7 mouse cellular contexts compared by ENCODE assay signal in the genomic region with DNA sequence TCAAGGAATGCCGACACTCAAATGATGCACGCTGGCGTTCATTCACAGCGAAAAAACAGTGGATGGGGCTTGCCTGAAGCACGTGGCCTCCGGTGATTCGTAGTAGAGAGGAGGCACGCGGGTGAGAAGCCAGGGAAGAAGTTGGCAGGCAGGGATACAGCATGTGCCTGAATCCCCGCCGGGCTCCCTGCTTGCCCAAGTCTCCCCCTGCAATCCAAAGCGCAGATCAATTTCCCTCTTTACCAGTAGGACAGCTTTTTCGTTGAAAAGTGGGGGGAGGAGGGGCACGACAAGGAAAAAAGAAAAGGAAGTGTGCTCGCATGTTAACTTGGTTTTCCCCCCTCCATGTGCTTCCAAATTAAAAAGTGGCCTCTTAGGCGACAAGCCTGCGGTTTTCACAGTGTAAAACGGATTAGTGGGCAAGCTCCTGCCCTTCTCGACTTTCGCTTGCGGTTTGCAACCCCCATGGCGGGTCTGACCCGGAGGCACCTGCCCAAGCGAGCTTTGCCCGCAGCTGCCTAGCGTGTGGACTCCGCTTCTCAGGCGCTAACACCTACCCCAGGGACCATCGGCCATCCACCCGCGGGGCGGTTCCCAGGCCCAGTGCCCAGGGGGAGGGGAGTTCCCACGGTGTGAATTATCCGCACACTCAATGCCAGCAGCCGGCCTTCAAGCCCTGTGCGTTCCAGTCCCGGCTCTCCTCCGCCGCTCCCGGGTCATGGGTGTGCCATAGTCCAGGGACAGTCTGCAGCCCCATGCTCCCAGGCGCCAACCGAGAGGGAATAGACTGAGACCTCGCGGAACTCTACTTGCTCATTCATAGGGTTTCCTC. TPM values are rescaled to one million over a fixed set of nuclear protein-coding genes. Genes with fewer than 3 reads are reported as not detected.
DNase-seq lines count a peak whose midpoint lies in the region; ATAC-seq and TF ChIP-seq lines count a peak whose summit lies in the region.

No protein-coding gene starts in this region.

- ATAC-seq in forebrain, embryonic 15.5 days (replicated peaks) = peak; percentile 17
- peak; percentile 9 to 43; a peak in 3 of 4 replicates for ATAC-seq in hematopoietic stem cell, adult 5-6 weeks (replicated peaks in 1 of 2; ENCODE audit: insufficient read depth in 1 of 2, low FRiP score in 2 of 2, low TSS enrichment in 1 of 2, low read depth in 1 of 2, poor library complexity in 2 of 2, severe bottlenecking in 2 of 2)
- no peak for ATAC-seq in limb, embryonic 13.5 days (ENCODE audit: low FRiP score, low read depth)
- peak; percentile 19; the same call in 1 of the 2 replicates for ATAC-seq in midbrain, embryonic 14.5 days (ENCODE audit: low FRiP score, low TSS enrichment)
- 0 out of 2 replicates have a peak, but pooled peaks have one; percentile 9 for ATAC-seq in stomach, embryonic 16.5 days (ENCODE audit: insufficient read depth, low FRiP score)

- peak overlapping the region; percentile 78 for H3K4me3 ChIP-seq in forebrain, embryonic 15.5 days
- peak overlapping the region; percentile 67 for H3K4me3 ChIP-seq in limb, embryonic 13.5 days
- H3K4me3 ChIP-seq in midbrain, embryonic 14.5 days (replicated peaks; ENCODE audit: low read depth, low read length) = peak overlapping the region; percentile 61
- peak overlapping the region; percentile 73 for H3K4me3 ChIP-seq in stomach, embryonic 16.5 days (replicated peaks; ENCODE audit: low read length)

- H3K36me3 ChIP-seq in forebrain, embryonic 15.5 days = no peaks in the 10 kb centered on the region
- H3K36me3 ChIP-seq in limb, embryonic 13.5 days = no peaks in the 10 kb centered on the region
- H3K36me3 ChIP-seq in midbrain, embryonic 14.5 days (ENCODE audit: control insufficient read depth, insufficient read depth, low read length) = no peaks in the 10 kb centered on the region
- H3K36me3 ChIP-seq in stomach, embryonic 16.5 days (ENCODE audit: control insufficient read depth, insufficient read depth, low read length) = no peaks in the 10 kb centered on the region

- peaks cover 40% of the 10 kb centered on the region for H3K4me1 ChIP-seq in forebrain, embryonic 15.5 days
- H3K4me1 ChIP-seq in limb, embryonic 13.5 days = peaks cover 20% of the 10 kb centered on the region
- H3K4me1 ChIP-seq in midbrain, embryonic 14.5 days (ENCODE audit: control insufficient read depth, insufficient read depth, low read length) = peaks cover 22% of the 10 kb centered on the region
- peaks cover 16% of the 10 kb centered on the region for H3K4me1 ChIP-seq in stomach, embryonic 16.5 days (ENCODE audit: control insufficient read depth, insufficient read depth, low read length)

- TF ChIP-seq POLR2A in brain, embryonic 14.5 days (IDR thresholded peaks at IDR 0.05; ENCODE audit: borderline replicate concordance, extremely low read depth, insufficient read depth, insufficient read length, poor library complexity, severe bottlenecking) = no peak

- peak overlapping the region; percentile 94 for H3K9ac ChIP-seq in forebrain, embryonic 15.5 days (replicated peaks)
- peak overlapping the region; percentile 95 for H3K9ac ChIP-seq in limb, embryonic 13.5 days
- H3K9ac ChIP-seq in midbrain, embryonic 14.5 days (replicated peaks; ENCODE audit: low read length) = peak overlapping the region; percentile 34
- peak overlapping the region; percentile 75 for H3K9ac ChIP-seq in stomach, embryonic 16.5 days (ENCODE audit: low read length)

- no peaks in the 10 kb centered on the region for H3K9me3 ChIP-seq in forebrain, embryonic 15.5 days
- no peaks in the 10 kb centered on the region for H3K9me3 ChIP-seq in limb, embryonic 13.5 days
- H3K9me3 ChIP-seq in midbrain, embryonic 14.5 days (ENCODE audit: control insufficient read depth, low read length) = no peaks in the 10 kb centered on the region
- H3K9me3 ChIP-seq in stomach, embryonic 16.5 days (replicated peaks; ENCODE audit: control insufficient read depth, low read length) = no peaks in the 10 kb centered on the region

- no peak for TF ChIP-seq CTCF in brain, embryonic 14.5 days (IDR thresholded peaks at IDR 0.05; ENCODE audit: borderline replicate concordance, extremely low read depth, insufficient read depth, insufficient read length)

- peak; percentile 24 for DNase-seq in NIH3T3 (ENCODE audit: low read depth)
- peak; percentile 91 for DNase-seq in brain, embryonic 14.5 days (ENCODE audit: low read depth)
- peak; percentile 78 for DNase-seq in midbrain, embryonic 14.5 days

- H3K27me3 ChIP-seq in forebrain, embryonic 15.5 days = no peaks in the 10 kb centered on the region
- H3K27me3 ChIP-seq in limb, embryonic 13.5 days = no peaks in the 10 kb centered on the region
- H3K27me3 ChIP-seq in midbrain, embryonic 14.5 days (ENCODE audit: control insufficient read depth, insufficient read depth, low read length) = no peaks in the 10 kb centered on the region
- H3K27me3 ChIP-seq in stomach, embryonic 16.5 days (ENCODE audit: control insufficient read depth, insufficient read depth, low read length) = no peaks in the 10 kb centered on the region

- under 1% methylated on average over 44 of the region's 44 CpGs for WGBS in forebrain, embryonic 15.5 days
- WGBS in limb, embryonic 13.5 days = under 1% methylated on average over 44 of the region's 44 CpGs
- under 1% methylated on average over 44 of the region's 44 CpGs for WGBS in midbrain, embryonic 14.5 days
- WGBS in stomach, embryonic 16.5 days = 1% methylated on average over 44 of the region's 44 CpGs

- H3K4me2 ChIP-seq in forebrain, embryonic 15.5 days (replicated peaks) = peak overlapping the region; percentile 99
- peak overlapping the region; percentile 99 for H3K4me2 ChIP-seq in limb, embryonic 13.5 days (replicated peaks)
- H3K4me2 ChIP-seq in midbrain, embryonic 14.5 days (ENCODE audit: low read length) = peak overlapping the region; percentile 78
- H3K4me2 ChIP-seq in stomach, embryonic 16.5 days (ENCODE audit: low read depth, low read length) = peak overlapping the region; percentile 99

- peak overlapping the region; percentile 98 for H3K27ac ChIP-seq in forebrain, embryonic 15.5 days (replicated peaks)
- peak overlapping the region; percentile 70 for H3K27ac ChIP-seq in limb, embryonic 13.5 days
- peak overlapping the region; percentile 98; the same call in 1 of the 2 replicates for H3K27ac ChIP-seq in midbrain, embryonic 14.5 days (replicated peaks; ENCODE audit: low read depth, low read length)
- H3K27ac ChIP-seq in stomach, embryonic 16.5 days (ENCODE audit: low read length) = peak overlapping the region; percentile 47

RNA-seq across cellular contexts. Expression of a gene that starts 11.2 kb away (rescaled TPM):
- 5.5 and 6.1 TPM in 2 replicates for polyA plus RNA-seq in brain, embryonic 14.5 days (2012; rRNA removed)
- 14.7 and 16.6 TPM in 2 replicates for polyA plus RNA-seq in forebrain, embryonic 15.5 days (2015; fragmentation: Nextera tagmentation; extraction: Ambion mirVana)
- total RNA-seq in hematopoietic stem cell, adult 5-6 weeks (2017) = not detected in 2 replicates
- polyA plus RNA-seq in limb, embryonic 13.5 days (2015; fragmentation: Nextera tagmentation; extraction: Ambion mirVana) = 15.3 and 19.4 TPM in 2 replicates
- polyA plus RNA-seq in midbrain, embryonic 14.5 days (2014; fragmentation: Nextera tagmentation; extraction: Ambion mirVana) = 7.9 and 9.2 TPM in 2 replicates
- 10.5 and 11.1 TPM in 2 replicates for polyA plus RNA-seq in stomach, embryonic 16.5 days (2015; fragmentation: Nextera tagmentation; extraction: Ambion mirVana)

RNA-seq across cellular contexts. Expression of a gene that starts 22.5 kb away (rescaled TPM):
- 25.4 and 33.5 TPM in 2 replicates for polyA plus RNA-seq in brain, embryonic 14.5 days (2012; rRNA removed)
- 10.9 and 13.8 TPM in 2 replicates for polyA plus RNA-seq in forebrain, embryonic 15.5 days (2015; fragmentation: Nextera tagmentation; extraction: Ambion mirVana)
- 0.44 TPM in 1 of 2 replicates, not detected in the other for total RNA-seq in hematopoietic stem cell, adult 5-6 weeks (2017)
- 12.2 and 14.9 TPM in 2 replicates for polyA plus RNA-seq in limb, embryonic 13.5 days (2015; fragmentation: Nextera tagmentation; extraction: Ambion mirVana)
- 9.1 and 9.4 TPM in 2 replicates for polyA plus RNA-seq in midbrain, embryonic 14.5 days (2014; fragmentation: Nextera tagmentation; extraction: Ambion mirVana)
- 3.6 TPM in 2 replicates for polyA plus RNA-seq in stomach, embryonic 16.5 days (2015; fragmentation: Nextera tagmentation; extraction: Ambion mirVana)

RNA-seq across cellular contexts. Expression of a gene that starts 28.7 kb away (rescaled TPM):
- 41.1 and 49.4 TPM in 2 replicates for polyA plus RNA-seq in brain, embryonic 14.5 days (2012; rRNA removed)
- 61.9 and 66.3 TPM in 2 replicates for polyA plus RNA-seq in forebrain, embryonic 15.5 days (2015; fragmentation: Nextera tagmentation; extraction: Ambion mirVana)
- total RNA-seq in hematopoietic stem cell, adult 5-6 weeks (2017) = 65.4 and 95.8 TPM in 2 replicates
- polyA plus RNA-seq in limb, embryonic 13.5 days (2015; fragmentation: Nextera tagmentation; extraction: Ambion mirVana) = 68.1 and 72.2 TPM in 2 replicates
- polyA plus RNA-seq in midbrain, embryonic 14.5 days (2014; fragmentation: Nextera tagmentation; extraction: Ambion mirVana) = 33.5 and 40.1 TPM in 2 replicates
- polyA plus RNA-seq in stomach, embryonic 16.5 days (2015; fragmentation: Nextera tagmentation; extraction: Ambion mirVana) = 39.1 and 50.0 TPM in 2 replicates

RNA-seq across cellular contexts. Expression of a gene that starts 29.6 kb away (rescaled TPM):
- polyA plus RNA-seq in brain, embryonic 14.5 days (2012; rRNA removed) = 0.16 TPM in 1 of 2 replicates, not detected in the other
- polyA plus RNA-seq in forebrain, embryonic 15.5 days (2015; fragmentation: Nextera tagmentation; extraction: Ambion mirVana) = not detected in 2 replicates
- not detected in 2 replicates for total RNA-seq in hematopoietic stem cell, adult 5-6 weeks (2017)
- not detected in 2 replicates for polyA plus RNA-seq in limb, embryonic 13.5 days (2015; fragmentation: Nextera tagmentation; extraction: Ambion mirVana)
- polyA plus RNA-seq in midbrain, embryonic 14.5 days (2014; fragmentation: Nextera tagmentation; extraction: Ambion mirVana) = not detected in 2 replicates
- polyA plus RNA-seq in stomach, embryonic 16.5 days (2015; fragmentation: Nextera tagmentation; extraction: Ambion mirVana) = not detected in 2 replicates

Comparison
In these comparisons a context has a peak if more than half of its experiments do, and no peak if none do; other contexts are left out.
1. DNase-seq: peak in every context shown above with its lines; median percentile 91 in brain, embryonic 14.5 days; 78 in midbrain, embryonic 14.5 days; 24 in NIH3T3.
2. H3K27ac ChIP-seq: peak in every context shown above with its lines; median percentile 98 in forebrain, embryonic 15.5 days; 98 in midbrain, embryonic 14.5 days; 70 in limb, embryonic 13.5 days; 47 in stomach, embryonic 16.5 days.
3. H3K9ac ChIP-seq: peak in every context shown above with its lines; median percentile 95 in limb, embryonic 13.5 days; 94 in forebrain, embryonic 15.5 days; 75 in stomach, embryonic 16.5 days; 34 in midbrain, embryonic 14.5 days.